Mouse (Mus musculus): ENCODE data around the gene Mto1. TPM values are rescaled to one million over a fixed set of nuclear protein-coding genes. Genes with fewer than 3 reads are reported as not detected.

Mto1 gene
- polyA plus RNA-seq, 1 experiment: 30.4 TPM

DNA sequence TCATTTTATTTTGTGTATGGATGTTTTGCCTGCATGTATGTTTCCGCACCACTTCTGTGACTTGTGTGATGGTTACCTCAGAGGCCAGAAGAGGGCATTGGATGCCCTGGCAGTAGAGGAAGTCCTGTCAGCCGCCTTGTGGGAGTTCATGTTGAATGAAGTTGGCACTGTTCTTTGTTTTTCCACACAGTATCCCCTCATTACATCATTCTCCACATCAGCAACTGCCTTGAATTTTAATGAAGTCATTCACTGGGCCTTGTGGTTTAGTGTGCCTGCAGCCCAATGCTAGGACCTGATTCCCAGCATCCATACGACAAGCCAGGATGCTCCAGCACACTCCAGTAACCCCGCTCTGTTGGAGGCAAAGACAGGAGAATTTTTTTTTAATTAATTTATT, 53.3 kb downstream of the Mto1 start:
- no peak overlapping the region for H3K27ac ChIP-seq (ENCODE audit: insufficient read depth, low read length)
- TF ChIP-seq POLR2A (IDR thresholded peaks at IDR 0.05; ENCODE audit: extremely low read depth, insufficient read depth, low read length) (no peak), CTCF (IDR thresholded peaks at IDR 0.05; ENCODE audit: extremely low read depth, insufficient read depth, low read length) (no peak)
- H3K4me1 ChIP-seq (ENCODE audit: control insufficient read depth, insufficient read depth, low read length): peaks cover 1% of the 10 kb centered on the region; the same call in 1 of the 2 replicates
- H3K4me3 ChIP-seq (ENCODE audit: insufficient read depth, low read length): no peak overlapping the region

GRCm38 (mm10) chr9:78503223-78504079, 55.4 kb downstream of the Mto1 start:
- peaks cover 1% of the 10 kb centered on the region; the same call in 1 of the 2 replicates for H3K4me1 ChIP-seq (ENCODE audit: control insufficient read depth, insufficient read depth, low read length)
- TF ChIP-seq POLR2A (IDR thresholded peaks at IDR 0.05; ENCODE audit: extremely low read depth, insufficient read depth, low read length): no peak
- no peak for TF ChIP-seq CTCF (IDR thresholded peaks at IDR 0.05; ENCODE audit: extremely low read depth, insufficient read depth, low read length)
- peak overlapping the region; percentile 27; the same call in 1 of the 2 replicates for H3K27ac ChIP-seq (ENCODE audit: insufficient read depth, low read length)
- no peak overlapping the region; the same call in 1 of the 2 replicates for H3K4me3 ChIP-seq (ENCODE audit: insufficient read depth, low read length)

GRCm38 (mm10) chr9:78504133-78504532, 56.1 kb downstream of the Mto1 start:
- Histone ChIP-seq H3K27ac (ENCODE audit: insufficient read depth, low read length) (no peak overlapping the region), H3K4me1 (ENCODE audit: control insufficient read depth, insufficient read depth, low read length) (peaks cover 1% of the 10 kb centered on the region; the same call in 1 of the 2 replicates), H3K4me3 (ENCODE audit: insufficient read depth, low read length) (no peak overlapping the region)
- TF ChIP-seq POLR2A (IDR thresholded peaks at IDR 0.05; ENCODE audit: extremely low read depth, insufficient read depth, low read length): no peak
- no peak for TF ChIP-seq CTCF (IDR thresholded peaks at IDR 0.05; ENCODE audit: extremely low read depth, insufficient read depth, low read length)

- H3K4me3 ChIP-seq (ENCODE audit: insufficient read depth, low read length): no peak overlapping the region
- TF ChIP-seq CTCF (IDR thresholded peaks at IDR 0.05; ENCODE audit: extremely low read depth, insufficient read depth, low read length): no peak
- TF ChIP-seq POLR2A (IDR thresholded peaks at IDR 0.05; ENCODE audit: extremely low read depth, insufficient read depth, low read length): no peak
- H3K27ac ChIP-seq (ENCODE audit: insufficient read depth, low read length): no peak overlapping the region
- peaks cover 1% of the 10 kb centered on the region; the same call in 1 of the 2 replicates for H3K4me1 ChIP-seq (ENCODE audit: control insufficient read depth, insufficient read depth, low read length)
Observed at GRCm38 (mm10) chr9:78504679-78505078, 56.7 kb downstream of the Mto1 start.

DNA sequence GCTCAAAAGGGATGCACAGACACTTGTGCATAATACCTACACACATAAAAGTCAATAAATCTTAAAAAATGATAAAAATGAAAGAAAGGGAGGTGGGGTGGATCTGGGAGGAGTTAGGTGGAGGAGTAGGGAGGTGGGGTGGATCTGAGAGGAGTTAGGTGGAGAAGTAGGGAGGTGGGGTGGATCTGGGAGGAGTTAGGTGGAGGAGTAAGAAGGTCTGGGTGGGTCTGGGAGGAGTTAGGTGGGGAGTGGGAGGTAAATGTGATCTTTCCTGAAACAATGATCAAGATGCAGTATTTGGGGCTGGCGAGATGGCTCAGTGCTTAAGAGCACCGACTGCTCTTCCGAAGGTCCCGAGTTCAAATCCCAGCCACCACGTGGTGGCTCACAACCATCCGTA, 57.2 kb downstream of the Mto1 start:
- Histone ChIP-seq H3K4me3 (ENCODE audit: insufficient read depth, low read length) (no peak overlapping the region), H3K4me1 (ENCODE audit: control insufficient read depth, insufficient read depth, low read length) (peaks cover 1% of the 10 kb centered on the region; the same call in 1 of the 2 replicates), H3K27ac (ENCODE audit: insufficient read depth, low read length) (no peak overlapping the region)
- TF ChIP-seq CTCF (IDR thresholded peaks at IDR 0.05; ENCODE audit: extremely low read depth, insufficient read depth, low read length) (no peak), POLR2A (IDR thresholded peaks at IDR 0.05; ENCODE audit: extremely low read depth, insufficient read depth, low read length) (no peak)

DNA sequence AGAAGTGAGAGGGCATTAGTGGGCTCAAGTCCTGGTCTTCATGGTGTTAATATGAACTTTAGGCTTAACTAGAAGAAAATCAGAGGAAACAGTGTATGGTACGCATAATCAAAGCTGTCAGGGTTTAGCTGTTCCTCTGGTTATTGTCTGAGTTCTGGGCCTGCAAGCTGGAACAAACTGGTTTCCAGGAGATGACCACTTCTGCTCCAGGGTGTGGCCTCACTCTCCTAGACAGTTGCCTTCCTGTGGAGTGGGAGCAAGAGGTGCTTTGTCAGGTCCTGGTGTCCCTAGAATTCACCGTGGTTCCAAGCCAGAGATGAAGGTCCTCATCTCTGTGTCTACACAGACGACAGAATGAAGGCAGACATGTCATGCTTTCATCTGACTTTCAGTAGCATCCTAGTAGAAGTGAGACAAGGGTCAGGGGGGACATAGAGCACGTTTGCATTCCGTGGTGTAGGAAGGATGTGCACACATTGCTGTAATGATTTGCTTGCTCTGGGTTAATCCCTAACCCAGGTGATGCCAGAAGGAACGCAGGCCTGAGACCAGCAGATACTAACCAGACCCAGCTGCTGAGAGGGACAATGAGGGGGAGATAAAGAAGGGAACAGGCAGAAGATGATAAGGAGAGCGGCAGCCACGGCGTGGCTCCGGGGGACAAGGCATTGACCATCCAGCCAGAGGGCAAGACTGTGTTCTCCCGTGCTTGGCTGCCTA, 58.2 kb downstream of the Mto1 start:
- H3K4me1 ChIP-seq (ENCODE audit: control insufficient read depth, insufficient read depth, low read length): 0 out of 2 replicates have a peak, but pooled peaks cover 1% of the 10 kb centered on the region
- H3K27ac ChIP-seq (ENCODE audit: insufficient read depth, low read length): no peak overlapping the region
- no peak overlapping the region for H3K4me3 ChIP-seq (ENCODE audit: insufficient read depth, low read length)
- TF ChIP-seq CTCF (IDR thresholded peaks at IDR 0.05; ENCODE audit: extremely low read depth, insufficient read depth, low read length) (no peak), POLR2A (IDR thresholded peaks at IDR 0.05; ENCODE audit: extremely low read depth, insufficient read depth, low read length) (no peak)

DNA sequence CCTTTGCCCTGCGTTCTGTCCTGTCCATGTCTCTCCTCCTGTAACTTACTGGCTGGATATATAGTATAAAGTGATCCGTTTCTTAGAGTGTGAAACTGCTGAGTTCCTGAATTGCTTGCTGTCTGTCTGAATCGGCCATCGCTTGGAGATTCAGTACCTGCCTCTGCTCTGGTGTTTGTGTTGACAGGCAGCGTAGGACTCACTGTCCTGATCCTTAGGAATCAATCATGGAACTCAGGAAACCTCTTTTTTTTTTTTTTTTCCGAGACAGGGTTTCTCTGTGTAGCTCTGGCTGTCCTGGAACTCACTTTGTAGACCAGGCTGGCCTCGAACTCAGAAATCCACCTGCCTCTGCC, 58.7 kb downstream of the Mto1 start:
- no peak for TF ChIP-seq CTCF (IDR thresholded peaks at IDR 0.05; ENCODE audit: extremely low read depth, insufficient read depth, low read length)
- no peak for TF ChIP-seq POLR2A (IDR thresholded peaks at IDR 0.05; ENCODE audit: extremely low read depth, insufficient read depth, low read length)
- Histone ChIP-seq H3K4me1 (ENCODE audit: control insufficient read depth, insufficient read depth, low read length) (0 out of 2 replicates have a peak, but pooled peaks cover 1% of the 10 kb centered on the region), H3K4me3 (ENCODE audit: insufficient read depth, low read length) (no peak overlapping the region), H3K27ac (ENCODE audit: insufficient read depth, low read length) (no peak overlapping the region)

GRCm38 (mm10) chr9:78508106-78508786, 60.2 kb downstream of the Mto1 start:
- Histone ChIP-seq H3K27ac (ENCODE audit: insufficient read depth, low read length) (no peak overlapping the region), H3K4me1 (ENCODE audit: control insufficient read depth, insufficient read depth, low read length) (0 out of 2 replicates have a peak, but pooled peaks cover under 1% of the 10 kb centered on the region), H3K4me3 (ENCODE audit: insufficient read depth, low read length) (no peak overlapping the region)
- TF ChIP-seq CTCF (IDR thresholded peaks at IDR 0.05; ENCODE audit: extremely low read depth, insufficient read depth, low read length): no peak
- TF ChIP-seq POLR2A (IDR thresholded peaks at IDR 0.05; ENCODE audit: extremely low read depth, insufficient read depth, low read length): no peak

DNA sequence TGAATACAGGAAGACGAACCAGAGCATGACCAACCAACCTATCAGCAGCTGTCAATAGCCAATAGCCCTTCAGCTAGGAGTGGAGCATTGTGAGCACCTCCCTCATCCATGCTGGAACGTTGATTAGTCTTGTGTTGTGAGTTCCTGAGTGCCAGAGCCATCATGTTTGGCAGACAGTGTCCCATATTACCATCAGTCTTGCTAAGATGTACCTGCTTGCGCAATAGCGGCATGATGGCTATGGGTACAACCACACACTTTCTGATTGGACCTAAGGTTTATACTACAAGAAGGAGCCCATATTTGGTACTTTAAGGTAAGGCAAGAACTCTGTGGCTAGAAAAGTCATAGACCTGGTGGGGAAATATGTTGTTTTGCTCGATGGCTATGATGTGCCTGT, 63.7 kb downstream of the Mto1 start:
- TF ChIP-seq CTCF (IDR thresholded peaks at IDR 0.05; ENCODE audit: extremely low read depth, insufficient read depth, low read length) (no peak), POLR2A (IDR thresholded peaks at IDR 0.05; ENCODE audit: extremely low read depth, insufficient read depth, low read length) (no peak)
- Histone ChIP-seq H3K4me1 (ENCODE audit: control insufficient read depth, insufficient read depth, low read length) (no peaks in the 10 kb centered on the region), H3K4me3 (ENCODE audit: insufficient read depth, low read length) (no peak overlapping the region), H3K27ac (ENCODE audit: insufficient read depth, low read length) (no peak overlapping the region)

Data from cortical plate, adult 2 months (tissue).